Mouse (Mus musculus) urinary bladder, adult 18-20 months (tissue): ENCODE results near the gene Rpl31.
A peak's percentile ranks its signal among the peaks of the same experiment; 100 is the strongest.

Experiments used
- DNase-seq, 2 experiments: peaks; one replicate each; pipeline ENCODE4 v3.0.0; 2022; ENCODE audit warnings: low spot score in 2 of 2, mixed read lengths in 2 of 2

Rpl31 gene

GRCm38 (mm10) chr1:39399228-39399627 lies 31.6 kb downstream of the Rpl31 start:
- peak; percentile 51 to 62 for DNase-seq

GRCm38 (mm10) chr1:39400173-39400572 lies 32.5 kb downstream of the Rpl31 start:
- no peak for DNase-seq

GRCm38 (mm10) chr1:39407108-39407507 lies 39.5 kb downstream of the Rpl31 start:
- no peak for DNase-seq

- no peak for DNase-seq
Observed at GRCm38 (mm10) chr1:39408123-39408522, 40.5 kb downstream of the Rpl31 start.

GRCm38 (mm10) chr1:39408668-39409067 lies 41.0 kb downstream of the Rpl31 start:
- no peak for DNase-seq

GRCm38 (mm10) chr1:39410085-39410821 lies 42.6 kb downstream of the Rpl31 start:
- DNase-seq = no peak

GRCm38 (mm10) chr1:39417817-39418216 lies 50.2 kb downstream of the Rpl31 start:
- DNase-seq = no peak

GRCm38 (mm10) chr1:39418852-39419251 lies 51.2 kb downstream of the Rpl31 start:
- no peak for DNase-seq

- no peak for DNase-seq
Observed at GRCm38 (mm10) chr1:39420987-39421386, 53.3 kb downstream of the Rpl31 start.
